Mouse (Mus musculus): ENCODE results near the gene Jagn1. TPM values are rescaled to one million over a fixed set of nuclear protein-coding genes. Genes with fewer than 3 reads are reported as not detected.

The Jagn1 gene
- 6.8 to 22.3 TPM (median 21.0 TPM) in 3 replicates for total RNA-seq (2017)

DNA sequence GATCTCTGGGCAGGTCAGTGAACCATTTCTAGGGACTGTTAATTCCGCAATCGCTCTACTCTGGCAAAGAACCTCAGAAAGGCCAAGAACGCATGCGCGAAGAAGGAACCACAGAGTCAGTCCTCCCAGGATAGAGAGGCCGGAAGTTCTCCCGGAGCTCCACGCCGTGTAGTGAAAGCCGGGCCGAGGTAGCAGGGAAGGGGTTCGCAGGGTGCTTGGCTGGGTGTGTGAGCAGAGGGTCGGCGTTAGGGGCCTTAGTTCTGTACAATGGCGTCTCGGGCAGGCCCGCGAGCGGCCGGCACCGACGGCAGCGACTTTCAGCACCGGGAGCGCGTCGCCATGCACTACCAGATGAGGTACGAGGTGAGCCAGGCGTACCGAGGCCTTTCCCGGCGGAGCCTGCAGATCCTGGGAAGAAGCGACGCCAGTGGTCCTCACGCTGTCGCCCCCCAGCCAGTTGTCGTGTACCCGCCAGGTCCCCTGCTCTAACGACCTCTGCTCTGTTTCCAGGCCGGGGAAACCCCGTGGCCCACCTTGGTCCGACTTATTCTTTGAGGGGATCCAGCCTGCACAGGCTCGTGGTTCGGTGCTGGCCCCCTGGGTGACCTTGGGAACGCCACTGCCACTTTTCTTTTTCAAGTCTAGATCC is at the start of gene Jagn1:
Gene Jagn1 (plus strand): TSS at position 128 of the 649 bp plus-strand sequence.
- peak; percentile 90 for ATAC-seq (replicated peaks; ENCODE audit: insufficient number of reproducible peaks, low FRiP score, low TSS enrichment, poor library complexity, severe bottlenecking)

DNA sequence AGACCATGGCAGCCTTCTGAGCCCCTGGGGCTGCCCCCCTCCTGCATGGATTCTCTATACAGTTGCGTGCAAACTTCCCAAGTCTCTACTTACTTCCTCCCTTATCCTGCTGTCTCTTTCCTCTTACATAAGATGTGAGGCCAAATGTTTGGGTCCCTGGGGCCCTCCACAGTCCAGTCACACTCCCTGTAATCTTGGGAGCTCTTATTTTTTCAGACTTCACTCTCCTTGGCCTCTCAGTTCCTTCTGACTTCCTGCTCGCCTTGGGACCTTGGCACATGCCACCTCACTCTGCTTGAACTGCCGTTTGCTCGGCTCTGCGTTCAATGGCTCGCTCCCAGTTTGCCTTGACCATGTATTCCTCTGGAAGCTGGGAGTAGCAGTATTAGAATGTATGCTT is 48.4 kb upstream of the Jagn1 start:
- no peak for ATAC-seq (replicated peaks; ENCODE audit: insufficient number of reproducible peaks, low FRiP score, low TSS enrichment, poor library complexity, severe bottlenecking)

DNA sequence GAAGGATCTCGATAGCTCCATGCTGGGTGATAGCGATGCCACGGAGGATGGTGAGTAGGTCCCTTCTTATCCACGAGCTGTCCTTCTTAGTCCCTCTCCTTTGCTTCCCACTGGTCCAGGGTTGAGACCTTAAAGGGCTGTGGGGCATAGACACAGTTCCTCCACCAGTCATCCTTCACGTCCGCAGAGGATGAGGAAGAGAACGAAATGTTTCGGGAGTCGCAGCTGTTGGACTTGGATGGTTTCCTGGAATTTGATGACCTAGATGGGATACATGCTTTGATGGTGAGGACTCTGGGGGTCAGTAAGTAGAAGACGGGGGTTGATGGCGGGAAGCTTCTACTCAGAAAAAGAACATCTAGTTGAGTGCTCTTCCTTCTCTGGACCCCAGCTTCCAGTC is 47.6 kb upstream of the Jagn1 start:
- ATAC-seq (replicated peaks; ENCODE audit: insufficient number of reproducible peaks, low FRiP score, low TSS enrichment, poor library complexity, severe bottlenecking) = no peak

- no peak for ATAC-seq (replicated peaks; ENCODE audit: insufficient number of reproducible peaks, low FRiP score, low TSS enrichment, poor library complexity, severe bottlenecking)
Measured at GRCm38 (mm10) chr6:113395501-113395900, 46.9 kb upstream of the Jagn1 start.

DNA sequence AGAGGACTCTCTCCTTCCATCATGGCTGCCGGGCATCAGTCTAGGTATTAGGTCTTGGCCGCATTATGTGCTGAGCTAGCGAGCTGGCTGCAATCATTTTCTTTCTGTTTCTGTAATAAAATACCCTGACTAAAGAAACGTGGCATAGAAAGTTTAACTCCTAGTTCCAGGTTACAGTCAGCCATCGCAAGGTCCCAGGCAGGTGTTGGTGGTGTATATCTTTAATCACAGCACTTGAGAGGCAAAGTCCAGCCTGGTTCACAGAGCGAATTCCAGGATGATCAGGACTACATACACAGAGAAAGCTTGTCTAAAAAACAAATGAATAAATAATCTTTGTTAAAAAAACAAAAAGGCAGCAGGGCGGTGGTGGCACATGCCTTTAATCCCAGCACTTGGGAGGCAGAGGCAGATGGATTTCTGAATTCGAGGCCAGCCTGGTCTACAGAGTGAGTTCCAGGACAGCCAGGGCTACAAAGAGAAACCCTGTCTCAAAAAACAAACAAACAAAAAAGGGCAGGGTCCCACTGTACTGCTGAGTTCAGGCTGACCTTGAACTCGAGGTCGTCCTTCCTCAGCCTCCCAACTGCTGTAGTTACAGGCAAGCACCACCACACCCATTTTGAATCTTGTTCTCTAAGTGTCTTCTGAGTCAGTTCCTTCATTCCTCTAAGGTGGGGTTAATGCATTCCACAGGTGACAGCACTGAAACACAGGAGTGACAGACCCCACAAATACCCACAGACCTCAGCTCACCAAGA is 45.9 kb upstream of the Jagn1 start:
- ATAC-seq (replicated peaks; ENCODE audit: insufficient number of reproducible peaks, low FRiP score, low TSS enrichment, poor library complexity, severe bottlenecking) = no peak

DNA sequence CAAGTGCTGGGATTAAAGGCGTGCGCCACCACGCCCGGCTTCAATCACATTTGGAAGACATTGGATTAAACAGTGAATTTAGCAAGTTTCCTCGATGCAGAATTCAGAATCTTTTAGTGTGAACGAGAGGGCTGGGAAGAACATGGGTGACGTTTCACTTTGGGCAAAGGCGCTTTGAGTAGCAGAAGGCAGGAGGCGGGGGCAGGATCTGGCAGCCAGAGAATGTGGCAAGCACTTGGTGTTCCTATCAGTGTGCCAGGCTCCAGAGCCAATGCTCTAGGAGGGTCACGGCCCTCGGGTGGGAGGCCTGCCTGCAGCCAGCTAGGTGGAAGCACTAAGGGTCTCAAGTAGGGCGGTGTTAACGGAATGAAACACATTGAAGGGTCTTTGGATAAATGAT is 40.3 kb upstream of the Jagn1 start:
- ATAC-seq (replicated peaks; ENCODE audit: insufficient number of reproducible peaks, low FRiP score, low TSS enrichment, poor library complexity, severe bottlenecking) = no peak

- no peak for ATAC-seq (replicated peaks; ENCODE audit: insufficient number of reproducible peaks, low FRiP score, low TSS enrichment, poor library complexity, severe bottlenecking)
Measured at GRCm38 (mm10) chr6:113404649-113405448, 37.5 kb upstream of the Jagn1 start.

GRCm38 (mm10) chr6:113405483-113405882 is 36.9 kb upstream of the Jagn1 start:
- ATAC-seq (replicated peaks; ENCODE audit: insufficient number of reproducible peaks, low FRiP score, low TSS enrichment, poor library complexity, severe bottlenecking) = no peak

DNA sequence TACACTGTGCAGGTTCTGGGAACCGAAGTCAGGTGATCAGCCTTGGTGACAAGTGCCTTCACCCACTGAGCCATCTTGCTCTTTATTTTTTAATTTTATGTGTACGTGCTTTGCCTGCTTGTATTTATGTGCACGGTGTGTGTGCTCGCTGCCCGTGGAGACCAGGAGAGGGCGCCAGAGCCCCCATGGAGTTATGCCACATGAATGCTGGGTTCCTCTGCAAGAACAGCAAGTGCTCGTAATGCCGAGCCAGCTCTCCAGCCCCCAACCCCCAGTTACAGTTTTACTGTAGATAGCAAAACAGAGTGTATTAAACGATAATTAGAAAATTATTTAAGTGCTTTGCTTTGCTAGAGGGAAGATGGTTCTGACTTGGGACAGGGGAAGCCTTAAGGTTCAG is 35.7 kb upstream of the Jagn1 start:
- no peak for ATAC-seq (replicated peaks; ENCODE audit: insufficient number of reproducible peaks, low FRiP score, low TSS enrichment, poor library complexity, severe bottlenecking)

- no peak for ATAC-seq (replicated peaks; ENCODE audit: insufficient number of reproducible peaks, low FRiP score, low TSS enrichment, poor library complexity, severe bottlenecking)
Measured at GRCm38 (mm10) chr6:113410001-113410400, 32.4 kb upstream of the Jagn1 start.

- no peak for ATAC-seq (replicated peaks; ENCODE audit: insufficient number of reproducible peaks, low FRiP score, low TSS enrichment, poor library complexity, severe bottlenecking)
Measured at GRCm38 (mm10) chr6:113416416-113416815, 26.0 kb upstream of the Jagn1 start.

GRCm38 (mm10) chr6:113418441-113419198 is 23.7 kb upstream of the Jagn1 start:
- 0 out of 2 replicates have a peak, but pooled peaks have one; percentile 1 for ATAC-seq (replicated peaks; ENCODE audit: insufficient number of reproducible peaks, low FRiP score, low TSS enrichment, poor library complexity, severe bottlenecking)

DNA sequence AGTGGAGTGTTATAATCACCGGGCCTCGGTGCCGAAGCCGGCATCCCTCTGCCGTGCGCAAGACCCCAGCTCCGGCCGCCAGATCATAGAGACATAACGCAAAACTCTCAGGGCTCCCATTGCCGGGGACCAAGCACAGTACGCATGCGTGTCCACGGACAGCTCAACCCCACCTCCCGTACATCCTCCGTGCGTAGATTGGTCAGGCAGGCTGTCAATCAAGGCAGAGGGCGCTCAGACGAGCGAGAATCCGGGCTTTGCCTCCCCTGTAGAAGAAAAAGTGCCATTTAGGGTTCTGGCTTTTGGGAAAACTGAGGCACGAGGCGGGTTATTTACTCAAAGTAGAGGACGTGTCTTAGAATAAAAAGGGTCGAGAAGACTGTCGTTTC is 23.2 kb upstream of the Jagn1 start, which contains the start of gene Rpusd3:
Gene Rpusd3 (minus strand): TSS at position 142 of the 389 bp plus-strand sequence.
- peak; percentile 95 for ATAC-seq (replicated peaks; ENCODE audit: insufficient number of reproducible peaks, low FRiP score, low TSS enrichment, poor library complexity, severe bottlenecking)

GRCm38 (mm10) chr6:113423000-113423399 is 19.4 kb upstream of the Jagn1 start:
- no peak for ATAC-seq (replicated peaks; ENCODE audit: insufficient number of reproducible peaks, low FRiP score, low TSS enrichment, poor library complexity, severe bottlenecking)

DNA sequence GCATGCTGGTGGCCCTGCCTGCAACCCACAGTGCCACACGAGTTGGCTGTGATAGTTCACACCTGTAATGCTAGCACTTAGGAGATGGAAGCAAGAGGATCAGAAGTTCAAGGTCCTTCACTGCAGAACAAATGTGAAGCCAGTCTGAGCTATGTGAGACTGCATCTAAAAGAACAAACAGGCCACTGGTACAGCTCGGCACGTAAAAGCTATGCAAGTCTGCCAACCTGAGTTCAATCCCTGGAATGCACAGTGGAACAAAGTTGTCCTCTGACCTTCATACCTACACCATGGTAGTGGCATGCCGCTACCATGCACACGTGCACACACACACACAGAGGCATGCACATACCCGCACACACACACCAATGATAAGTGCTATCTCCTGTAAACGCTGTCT is 18.2 kb upstream of the Jagn1 start:
- no peak for ATAC-seq (replicated peaks; ENCODE audit: insufficient number of reproducible peaks, low FRiP score, low TSS enrichment, poor library complexity, severe bottlenecking)

GRCm38 (mm10) chr6:113426696-113427095 is 15.7 kb upstream of the Jagn1 start:
- no peak for ATAC-seq (replicated peaks; ENCODE audit: insufficient number of reproducible peaks, low FRiP score, low TSS enrichment, poor library complexity, severe bottlenecking)

GRCm38 (mm10) chr6:113427397-113427796 is 15.0 kb upstream of the Jagn1 start:
- peak; percentile 60; the same call in 1 of the 2 replicates for ATAC-seq (replicated peaks; ENCODE audit: insufficient number of reproducible peaks, low FRiP score, low TSS enrichment, poor library complexity, severe bottlenecking)

GRCm38 (mm10) chr6:113428006-113428405 is 14.4 kb upstream of the Jagn1 start:
- ATAC-seq (replicated peaks; ENCODE audit: insufficient number of reproducible peaks, low FRiP score, low TSS enrichment, poor library complexity, severe bottlenecking) = no peak

DNA sequence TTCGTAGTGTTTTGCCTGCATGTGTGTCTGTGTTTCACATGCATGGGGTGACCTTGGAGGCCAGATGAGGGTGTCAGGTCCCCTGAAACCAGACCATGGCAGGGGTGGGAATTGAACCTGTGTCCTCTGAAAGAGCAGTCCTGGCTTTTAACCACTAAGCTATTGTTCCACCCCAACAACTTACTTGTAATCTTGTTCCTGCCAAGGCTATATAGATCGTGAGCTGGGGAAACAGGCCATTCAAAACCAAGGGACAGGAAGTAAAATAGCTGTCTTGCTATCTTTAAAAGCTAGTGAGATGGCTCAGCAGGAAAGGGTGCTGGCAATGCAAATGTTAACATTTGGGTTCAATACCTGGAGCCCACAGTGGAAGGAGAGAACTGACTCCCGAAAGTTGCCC is 12.4 kb upstream of the Jagn1 start:
- no peak for ATAC-seq (replicated peaks; ENCODE audit: insufficient number of reproducible peaks, low FRiP score, low TSS enrichment, poor library complexity, severe bottlenecking)

Measured in monocyte, adult 5-6 weeks (primary cell).